In the genomic region with DNA sequence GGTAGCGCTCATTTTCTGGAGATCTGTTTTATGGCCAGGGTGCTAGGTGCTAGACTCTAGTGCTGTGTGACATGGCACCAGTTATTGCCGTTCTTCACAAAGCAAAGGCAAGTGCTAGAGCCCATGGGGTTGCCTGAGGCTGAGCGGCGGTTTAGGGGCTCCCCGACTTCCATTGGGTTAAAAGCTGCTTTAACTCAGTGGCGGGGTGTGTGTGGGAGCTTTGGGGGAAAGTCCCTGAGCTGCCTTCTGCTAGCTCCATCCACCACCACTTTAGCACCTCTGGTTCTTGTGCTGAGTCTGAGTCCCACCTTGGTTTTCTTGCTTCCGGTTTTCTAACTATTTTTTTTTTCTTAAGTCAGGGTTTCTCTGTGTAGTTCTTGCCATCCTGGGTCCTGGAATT, we compare ENCODE assay signal across 23 mouse cellular contexts. TPM values are rescaled to one million over a fixed set of nuclear protein-coding genes. Genes with fewer than 3 reads are reported as not detected.
DNase-seq lines count a peak whose midpoint lies in the region; ATAC-seq and TF ChIP-seq lines count a peak whose summit lies in the region.
"Had no signal": no experiment of that assay in that cellular context is flagged by ENCODE, and none has a peak within 500 bp of the region (broad histone marks: within the 10 kb centered on the region; RNA-seq: fewer than 3 reads in every experiment).

No protein-coding gene starts in this region.

- no peaks in the 10 kb centered on the region for H3K36me3 ChIP-seq in heart, embryonic 11.5 days (ENCODE audit: control insufficient read depth, insufficient read depth, low read length)
- H3K36me3 ChIP-seq in CH12.LX (replicated peaks in 1 of 2; ENCODE audit: control insufficient read depth in 1 of 2, insufficient read depth in 1 of 2, low read length in 1 of 2) (peaks cover 11 to 37% of the 10 kb centered on the region in 2 experiments), macrophage (ENCODE audit: inconsistent target) (no peaks in the 10 kb centered on the region; the same call in 1 of the 2 replicates)
- no peaks in the 10 kb centered on the region for H3K36me3 ChIP-seq in lung, postnatal 0 days (ENCODE audit: insufficient read depth, low read length)
- no peaks in the 10 kb centered on the region for H3K36me3 ChIP-seq in midbrain, embryonic 14.5 days (ENCODE audit: control insufficient read depth, insufficient read depth, low read length)
- H3K36me3 ChIP-seq: embryonic facial prominence, embryonic 12.5 days; midbrain, embryonic 12.5 days; neural tube, embryonic 13.5 days had no signal

- no peak overlapping the region for H3K4me2 ChIP-seq in heart, embryonic 11.5 days
- H3K4me2 ChIP-seq in CH12.LX (ENCODE audit: insufficient read depth, low read depth, poor library complexity, severe bottlenecking) = peak overlapping the region; percentile 43
- H3K4me2 ChIP-seq in lung, postnatal 0 days (replicated peaks; ENCODE audit: low read depth, low read length) = no peak overlapping the region
- H3K4me2 ChIP-seq in midbrain, embryonic 14.5 days (ENCODE audit: low read length) = no peak overlapping the region
- H3K4me2 ChIP-seq: embryonic facial prominence, embryonic 12.5 days; midbrain, embryonic 12.5 days; neural tube, embryonic 13.5 days had no signal

- no peak overlapping the region for H3K27ac ChIP-seq in heart, embryonic 11.5 days (ENCODE audit: low read depth, low read length)
- H3K27ac ChIP-seq in CH12.LX (ENCODE audit: insufficient read depth, low read depth) = peak overlapping the region; percentile 97
- peak overlapping the region; percentile 86 for H3K27ac ChIP-seq in macrophage
- H3K27ac ChIP-seq in lung, postnatal 0 days (ENCODE audit: low read length) = no peak overlapping the region
- no peak overlapping the region for H3K27ac ChIP-seq in cerebellum, adult 2 months (ENCODE audit: insufficient read depth, low read length)
- H3K27ac ChIP-seq in midbrain, embryonic 14.5 days (replicated peaks; ENCODE audit: low read depth, low read length) = no peak overlapping the region
- H3K27ac ChIP-seq: embryonic facial prominence, embryonic 12.5 days; gastrocnemius, adult 2 months; layer of hippocampus, adult 2 months; midbrain, embryonic 12.5 days; neural tube, embryonic 13.5 days had no signal

- in situ Hi-C loops in CH12.LX (cut with MboI; ENCODE audit: low pct_ligation_motif_present, low pct_unique_long_range_greater_than_20kb, low sequenced_read_pairs) = no loop called here

- no peak for ATAC-seq in heart, embryonic 11.5 days (replicated peaks; ENCODE audit: insufficient number of reproducible peaks, low FRiP score, low TSS enrichment)
- ATAC-seq in lung, postnatal 0 days = no peak
- ATAC-seq in midbrain, embryonic 14.5 days (ENCODE audit: low FRiP score, low TSS enrichment) = no peak
- ATAC-seq: hindbrain, embryonic 16.5 days; intestine, postnatal 0 days had no signal

- WGBS in heart, embryonic 11.5 days (ENCODE audit: insufficient replicate concordance) = 81% methylated on average over 7 of the region's 7 CpGs
- 87% methylated on average over 7 of the region's 7 CpGs for WGBS in macrophage (ENCODE audit: missing documents)
- 90% methylated on average over 7 of the region's 7 CpGs for WGBS in lung, postnatal 0 days
- WGBS in cerebellum, adult 2 months = 95% methylated on average over 7 of the region's 7 CpGs
- 94% methylated on average over 7 of the region's 7 CpGs for WGBS in midbrain, embryonic 14.5 days

- H3K4me3 ChIP-seq in heart, embryonic 11.5 days (ENCODE audit: low read depth, low read length) = no peak overlapping the region
- H3K4me3 ChIP-seq in CH12.LX (replicated peaks in 1 of 3; ENCODE audit: low read depth in 2 of 3, low read length in 2 of 3, poor library complexity in 1 of 3) (no peak overlapping the region), macrophage (ENCODE audit: inconsistent target) (no peak overlapping the region)
- no peak overlapping the region for H3K4me3 ChIP-seq in lung, postnatal 0 days (ENCODE audit: low read depth, low read length)
- no peak overlapping the region for H3K4me3 ChIP-seq in cerebellum, adult 2 months (replicated peaks; ENCODE audit: insufficient read depth, low read depth, low read length)
- no peak overlapping the region for H3K4me3 ChIP-seq in midbrain, embryonic 14.5 days (replicated peaks; ENCODE audit: low read depth, low read length)
- H3K4me3 ChIP-seq: embryonic facial prominence, embryonic 12.5 days; gastrocnemius, adult 2 months; layer of hippocampus, adult 2 months; midbrain, embryonic 12.5 days; neural tube, embryonic 13.5 days had no signal

- dilution Hi-C loops in CH12.LX (cut with MboI; ENCODE audit: extremely low pct_ligation_motif_present, extremely low pct_unique_long_range_greater_than_20kb, low sequenced_read_pairs) = no loop called here

- H3K27me3 ChIP-seq in heart, embryonic 11.5 days (ENCODE audit: control insufficient read depth, insufficient read depth, low read length) = no peaks in the 10 kb centered on the region
- no peaks in the 10 kb centered on the region for H3K27me3 ChIP-seq in CH12.LX (replicated peaks)
- no peaks in the 10 kb centered on the region for H3K27me3 ChIP-seq in lung, postnatal 0 days (replicated peaks; ENCODE audit: insufficient read depth, low read length)
- H3K27me3 ChIP-seq in cerebellum, adult 2 months (ENCODE audit: control insufficient read depth, insufficient read depth, low read length) = no peaks in the 10 kb centered on the region
- H3K27me3 ChIP-seq in midbrain, embryonic 14.5 days (ENCODE audit: control insufficient read depth, insufficient read depth, low read length) = no peaks in the 10 kb centered on the region
- H3K27me3 ChIP-seq: embryonic facial prominence, embryonic 12.5 days; neural tube, embryonic 13.5 days had no signal

- TF ChIP-seq POLR2A in CH12.LX (IDR thresholded peaks at IDR 0.05; ENCODE audit: low read depth, low read length) = peak; percentile 44
- no peak for TF ChIP-seq POLR2A in cerebellum, adult 2 months (IDR thresholded peaks at IDR 0.05; ENCODE audit: borderline replicate concordance, insufficient read depth, low read length)

- 0 out of 2 replicates have a peak, but pooled peaks have one; percentile 52 for TF ChIP-seq EP300 in CH12.LX (IDR thresholded peaks at IDR 0.05; ENCODE audit: low read length)
- no peak for TF ChIP-seq EP300 in lung, postnatal 0 days (IDR thresholded peaks at IDR 0.05)

- TF ChIP-seq RAD21 in CH12.LX (IDR thresholded peaks at IDR 0.05; ENCODE audit: low read depth, low read length) = no peak; the same call in 1 of the 2 replicates

- H3K9ac ChIP-seq in heart, embryonic 11.5 days (ENCODE audit: low read depth, low read length) = no peak overlapping the region
- peak overlapping the region; percentile 46 for H3K9ac ChIP-seq in CH12.LX (ENCODE audit: insufficient read depth, low read depth)
- H3K9ac ChIP-seq in lung, postnatal 0 days (replicated peaks; ENCODE audit: low read depth) = no peak overlapping the region
- no peak overlapping the region for H3K9ac ChIP-seq in midbrain, embryonic 14.5 days (replicated peaks; ENCODE audit: low read length)
- H3K9ac ChIP-seq: embryonic facial prominence, embryonic 12.5 days; midbrain, embryonic 12.5 days; neural tube, embryonic 13.5 days had no signal

- DNase-seq in heart, adult 11 months = peak; percentile 76
- no peak for DNase-seq in CH12.LX (ENCODE audit: extremely low read depth)
- peak; percentile 49 for DNase-seq in thymus, postnatal 14 days
- DNase-seq in lung, postnatal 0 days (ENCODE audit: low spot score) = no peak
- no peak for DNase-seq in cerebellum, adult 2 months
- DNase-seq in midbrain, embryonic 14.5 days = no peak
- DNase-seq: adrenal gland, postnatal 14 days; cerebellum, adult 11-12 months; cerebellum, postnatal 25 days; gastrocnemius, adult 2 months; heart, postnatal 4 days; layer of hippocampus, postnatal 36 days; lung, postnatal 10 days; retina, postnatal 1 day; right cerebral cortex, postnatal 25 days had no signal

- no peaks in the 10 kb centered on the region for H3K9me3 ChIP-seq in heart, embryonic 11.5 days (replicated peaks; ENCODE audit: control insufficient read depth, low read length)
- no peaks in the 10 kb centered on the region for H3K9me3 ChIP-seq in CH12.LX (replicated peaks; ENCODE audit: low read length)
- H3K9me3 ChIP-seq in lung, postnatal 0 days (ENCODE audit: low read length) = no peaks in the 10 kb centered on the region
- H3K9me3 ChIP-seq in midbrain, embryonic 14.5 days (ENCODE audit: control insufficient read depth, low read length) = no peaks in the 10 kb centered on the region
- H3K9me3 ChIP-seq: embryonic facial prominence, embryonic 12.5 days; midbrain, embryonic 12.5 days; neural tube, embryonic 13.5 days had no signal

- no peak for TF ChIP-seq CTCF in CH12.LX (conservative IDR thresholded peaks at IDR 0.05 in 1 of 2, IDR thresholded peaks at IDR 0.05 in 1 of 2; ENCODE audit: low read depth in 2 of 2, low read length in 2 of 2)
- no peak for TF ChIP-seq CTCF in lung, postnatal 0 days (IDR thresholded peaks at IDR 0.05)
- TF ChIP-seq CTCF in cerebellum, adult 2 months (IDR thresholded peaks at IDR 0.05; ENCODE audit: borderline replicate concordance, insufficient read depth, low read depth, low read length) = no peak

- peaks cover 28% of the 10 kb centered on the region for H3K79me2 ChIP-seq in CH12.LX (replicated peaks; ENCODE audit: control insufficient read depth, extremely low read depth, insufficient read depth, poor library complexity, severe bottlenecking)
- peaks cover 53% of the 10 kb centered on the region; the same call in 1 of the 2 replicates for H3K79me2 ChIP-seq in macrophage (ENCODE audit: inconsistent target)

- H3K4me1 ChIP-seq in heart, embryonic 11.5 days (ENCODE audit: control insufficient read depth, insufficient read depth, low read length) = no peaks in the 10 kb centered on the region
- peaks cover 54 to 97% of the 10 kb centered on the region in 2 experiments for H3K4me1 ChIP-seq in CH12.LX (ENCODE audit: control insufficient read depth in 1 of 2, insufficient read depth in 2 of 2)
- H3K4me1 ChIP-seq in lung, postnatal 0 days (ENCODE audit: insufficient read depth, low read depth, low read length) = no peaks in the 10 kb centered on the region
- H3K4me1 ChIP-seq in cerebellum, adult 2 months (ENCODE audit: control insufficient read depth, insufficient read depth, low read length) = no peaks in the 10 kb centered on the region
- H3K4me1 ChIP-seq in midbrain, embryonic 14.5 days (ENCODE audit: control insufficient read depth, insufficient read depth, low read length) = no peaks in the 10 kb centered on the region
- H3K4me1 ChIP-seq: embryonic facial prominence, embryonic 12.5 days; midbrain, embryonic 12.5 days; neural tube, embryonic 13.5 days had no signal

RNA-seq across cellular contexts. Expression of gene Tmem154, which starts 14.1 kb away (rescaled TPM):
- 0.44 and 0.49 TPM in 2 replicates for polyA plus RNA-seq in heart, embryonic 11.5 days (2014; fragmentation: Nextera tagmentation; extraction: Ambion mirVana)
- total RNA-seq in CH12.LX (2012; rRNA removed) (38.6 and 42.8 TPM in 2 replicates), CH12.LX (2014; rRNA removed) (57.1 and 57.7 TPM in 2 replicates)
- polyA plus RNA-seq in CH12.LX (2012; ENCODE audit: insufficient read length, low read depth) (81.6 and 91.5 TPM in 2 replicates), macrophage (2018) (57.7 to 102 TPM (median 78.1 TPM) in 3 replicates)
- total RNA-seq in macrophage (2018; cell fraction: chromatin; rRNA removed) = 100 to 1,000 TPM in 10 of 26 experiments, 10 to 100 TPM in 11, 1 to 10 TPM in 5; 5.6 to 262 (median 81.4) TPM
- total RNA-seq in macrophage (2018; cell fraction: cytosol; rRNA removed) = 100 to 1,000 TPM in 8 of 26 experiments, 10 to 100 TPM in 18; 34.4 to 131 (median 62.0) TPM
- 100 to 1,000 TPM in 6 of 26 experiments, 10 to 100 TPM in 19, 1 to 10 TPM in 1; 9.0 to 177 (median 62.5) TPM for total RNA-seq in macrophage (2018; cell fraction: nucleus; rRNA removed)
- polyA plus RNA-seq in lung, postnatal 0 days (2015; fragmentation: Nextera tagmentation; extraction: Ambion mirVana) = 4.6 and 6.3 TPM in 2 replicates
- polyA plus RNA-seq in cerebellum, adult 2 months (2012; rRNA removed) = 0.46 and 0.62 TPM in 2 replicates
- polyA plus RNA-seq in midbrain, embryonic 14.5 days (2014; fragmentation: Nextera tagmentation; extraction: Ambion mirVana) = 1.0 and 1.1 TPM in 2 replicates

Comparison
In these comparisons a context has a peak if more than half of its experiments do, and no peak if none do; other contexts are left out.
1. DNase-seq: peak in heart, adult 11 months (single experiment) and thymus, postnatal 14 days (single experiment); none in CH12.LX (single experiment), lung, postnatal 0 days (single experiment), cerebellum, adult 2 months (0 of 2) and midbrain, embryonic 14.5 days (single experiment).
2. H3K27ac ChIP-seq: peak in CH12.LX (single experiment) and macrophage (single experiment); none in heart, embryonic 11.5 days (single experiment), lung, postnatal 0 days (single experiment), cerebellum, adult 2 months (single experiment) and midbrain, embryonic 14.5 days (single experiment).